8 mouse cellular contexts compared by ENCODE assay signal in genomic region chr6:115523201-115523600, GRCm38 (mm10). TPM values are rescaled to one million over a fixed set of nuclear protein-coding genes. Genes with fewer than 3 reads are reported as not detected.
A peak's percentile ranks its signal among the peaks of the same experiment; 100 is the strongest.
DNase-seq lines count a peak whose midpoint lies in the region; ATAC-seq lines count a peak whose summit lies in the region.
"Had no signal": no experiment of that assay in that cellular context is flagged by ENCODE, and none has a peak within 500 bp of the region (broad histone marks: within the 10 kb centered on the region; RNA-seq: fewer than 3 reads in every experiment).

No protein-coding gene starts in this region.

- DNase-seq in left cerebral cortex, adult 18-20 months (ENCODE audit: low spot score in 2 of 2): peak; percentile 31 to 59
- DNase-seq in left cerebral cortex, postnatal 10 days (ENCODE audit: extremely low spot score in 1 of 2, low spot score in 2 of 2): no peak
- peak; percentile 78 for DNase-seq in cerebellum, adult 11-12 months
- peak; percentile 65 for DNase-seq in heart, adult 8-10 months (ENCODE audit: low spot score)
- peak; percentile 41 to 58 for DNase-seq in lung, postnatal 4 days
- no peak for DNase-seq in forebrain, embryonic 11.5 days (ENCODE audit: low spot score)
- DNase-seq: liver, embryonic 13.5 days had no signal

- no peak overlapping the region for H3K9ac ChIP-seq in forebrain, embryonic 11.5 days (ENCODE audit: low read length)
- H3K9ac ChIP-seq: liver, embryonic 13.5 days had no signal

- H3K4me3 ChIP-seq in forebrain, embryonic 11.5 days (ENCODE audit: low read depth, low read length): no peak overlapping the region
- H3K4me3 ChIP-seq: liver, embryonic 13.5 days had no signal

- WGBS in forebrain, embryonic 11.5 days: 89% methylated on average over 9 of the region's 9 CpGs

- H3K4me1 ChIP-seq in forebrain, embryonic 11.5 days (replicated peaks; ENCODE audit: control insufficient read depth, insufficient read depth, low read length): no peaks in the 10 kb centered on the region

- no peaks in the 10 kb centered on the region for H3K9me3 ChIP-seq in forebrain, embryonic 11.5 days (ENCODE audit: control insufficient read depth, low read length)
- H3K9me3 ChIP-seq: liver, embryonic 13.5 days had no signal

- H3K27ac ChIP-seq in forebrain, embryonic 11.5 days (ENCODE audit: low read depth, low read length): no peak overlapping the region
- H3K27ac ChIP-seq: liver, embryonic 13.5 days had no signal

- intact Hi-C loops in left cerebral cortex, postnatal 10 days (cut with DNase I): no loop called here

- ATAC-seq in erythroblast, adult 5-6 weeks (replicated peaks; ENCODE audit: low FRiP score, poor library complexity, severe bottlenecking): no peak
- no peak for ATAC-seq in forebrain, embryonic 11.5 days (replicated peaks; ENCODE audit: low FRiP score)

- no peaks in the 10 kb centered on the region for H3K36me3 ChIP-seq in forebrain, embryonic 11.5 days (ENCODE audit: control insufficient read depth, insufficient read depth, low read length)
- H3K36me3 ChIP-seq: liver, embryonic 13.5 days had no signal

- H3K27me3 ChIP-seq in forebrain, embryonic 11.5 days (ENCODE audit: control insufficient read depth, insufficient read depth, low read length): no peaks in the 10 kb centered on the region
- H3K27me3 ChIP-seq: liver, embryonic 13.5 days had no signal

- no peak overlapping the region for H3K4me2 ChIP-seq in forebrain, embryonic 11.5 days (ENCODE audit: low read depth, low read length, severe bottlenecking)
- H3K4me2 ChIP-seq: liver, embryonic 13.5 days had no signal

RNA-seq across cellular contexts. Expression of gene Tsen2, which starts 21.3 kb away (rescaled TPM):
- 10 to 100 TPM; 23.5 to 24.8 TPM for total RNA-seq in left cerebral cortex, adult 18-20 months (2021)
- 10 to 100 TPM; 27.7 to 28.1 TPM for total RNA-seq in left cerebral cortex, postnatal 10 days (2021)
- 10 to 100 TPM in 1 of 4 experiments, 1 to 10 TPM in 3; 7.5 to 12.0 (median 7.6) TPM for total RNA-seq in heart, adult 8-10 months (2022)
- total RNA-seq in erythroblast, adult 5-6 weeks (2015; ENCODE audit: low replicate concordance): 1.0 and 2.9 TPM in 2 replicates
- 1.3 and 4.0 TPM in 2 replicates for total RNA-seq in erythroblast, adult 5-6 weeks (2017; ENCODE audit: low replicate concordance)
- 33.8 and 34.6 TPM in 2 replicates for polyA plus RNA-seq in forebrain, embryonic 11.5 days (2014; fragmentation: Nextera tagmentation; extraction: Ambion mirVana)

Comparison
In these comparisons a context has a peak if more than half of its experiments do, and no peak if none do; other contexts are left out.
1. DNase-seq: peak in left cerebral cortex, adult 18-20 months (2 of 2), cerebellum, adult 11-12 months (single experiment), heart, adult 8-10 months (single experiment) and lung, postnatal 4 days (2 of 2); none in left cerebral cortex, postnatal 10 days (0 of 2) and forebrain, embryonic 11.5 days (single experiment).